Mouse (Mus musculus): ENCODE measurements around the gene Nckap5. TPM values are rescaled to one million over a fixed set of nuclear protein-coding genes. Genes with fewer than 3 reads are reported as not detected.

The Nckap5 gene
- polyA plus RNA-seq, 1 experiment from 2014 or later, result 3.2 TPM

GRCm38 (mm10) chr1:126700978-126701320 lies 129.7 kb downstream of the Nckap5 start:
- no peaks in the 10 kb centered on the region for H3K27me3 ChIP-seq (ENCODE audit: control insufficient read depth, insufficient read depth, low read length)
- no peak overlapping the region for H3K4me3 ChIP-seq (ENCODE audit: low read depth, low read length)
- H3K4me1 ChIP-seq (ENCODE audit: control insufficient read depth, insufficient read depth, low read length), result no peaks in the 10 kb centered on the region
- ATAC-seq (replicated peaks; ENCODE audit: insufficient number of reproducible peaks, low FRiP score, low TSS enrichment), result no peak
- WGBS (ENCODE audit: insufficient replicate concordance), result 86% methylated on average over 4 of the region's 4 CpGs
- H3K27ac ChIP-seq (ENCODE audit: low read depth, low read length), result no peak overlapping the region
- no peak overlapping the region for H3K4me2 ChIP-seq
- H3K36me3 ChIP-seq (ENCODE audit: control insufficient read depth, insufficient read depth, low read length), result no peaks in the 10 kb centered on the region
- H3K9ac ChIP-seq (ENCODE audit: low read depth, low read length), result no peak overlapping the region
- H3K9me3 ChIP-seq (replicated peaks; ENCODE audit: control insufficient read depth, low read length), result no peaks in the 10 kb centered on the region

- WGBS (ENCODE audit: insufficient replicate concordance), result 73% methylated on average over 8 of the region's 8 CpGs
- no peaks in the 10 kb centered on the region for H3K9me3 ChIP-seq (replicated peaks; ENCODE audit: control insufficient read depth, low read length)
Observed at GRCm38 (mm10) chr1:126700063-126700977, 130.3 kb downstream of the Nckap5 start.

DNA sequence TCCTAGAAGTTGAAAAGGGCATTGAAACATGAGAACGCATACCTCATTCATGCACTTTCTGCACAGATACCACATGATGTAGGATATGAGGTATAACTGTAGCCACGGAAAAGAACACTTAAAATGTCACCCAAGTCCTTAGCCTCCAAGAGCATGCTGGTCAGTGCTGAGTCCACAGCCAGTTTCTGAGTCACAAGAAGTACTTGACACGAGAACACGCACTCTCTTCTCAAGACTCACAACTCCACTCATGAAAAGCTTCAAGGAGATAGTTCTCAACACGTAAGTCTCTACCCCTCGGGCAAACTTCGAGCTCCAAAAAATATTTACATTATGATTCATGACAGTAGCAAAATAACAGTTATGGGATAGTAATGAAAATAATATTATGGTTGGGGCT lies 137.0 kb downstream of the Nckap5 start:
- no peak for ATAC-seq (replicated peaks; ENCODE audit: insufficient number of reproducible peaks, low FRiP score, low TSS enrichment)
- Histone ChIP-seq H3K4me3 (ENCODE audit: low read depth, low read length) (no peak overlapping the region), H3K27me3 (ENCODE audit: control insufficient read depth, insufficient read depth, low read length) (no peaks in the 10 kb centered on the region), H3K9me3 (replicated peaks; ENCODE audit: control insufficient read depth, low read length) (no peaks in the 10 kb centered on the region), H3K4me1 (ENCODE audit: control insufficient read depth, insufficient read depth, low read length) (no peaks in the 10 kb centered on the region), H3K36me3 (ENCODE audit: control insufficient read depth, insufficient read depth, low read length) (no peaks in the 10 kb centered on the region), H3K4me2 (no peak overlapping the region), H3K9ac (ENCODE audit: low read depth, low read length) (no peak overlapping the region), H3K27ac (ENCODE audit: low read depth, low read length) (no peak overlapping the region)
- 88% methylated on average over 7 of the region's 7 CpGs for WGBS (ENCODE audit: insufficient replicate concordance)

More at GRCm38 (mm10) chr1:126700063-126700977, 130.3 kb downstream of the Nckap5 start:
- no peaks in the 10 kb centered on the region for H3K4me1 ChIP-seq (ENCODE audit: control insufficient read depth, insufficient read depth, low read length)
- H3K36me3 ChIP-seq (ENCODE audit: control insufficient read depth, insufficient read depth, low read length), result no peaks in the 10 kb centered on the region
- H3K27me3 ChIP-seq (ENCODE audit: control insufficient read depth, insufficient read depth, low read length), result no peaks in the 10 kb centered on the region
- H3K9ac ChIP-seq (ENCODE audit: low read depth, low read length), result no peak overlapping the region
- H3K4me2 ChIP-seq, result no peak overlapping the region
- H3K4me3 ChIP-seq (ENCODE audit: low read depth, low read length), result no peak overlapping the region
- ATAC-seq (replicated peaks; ENCODE audit: insufficient number of reproducible peaks, low FRiP score, low TSS enrichment), result no peak
- no peak overlapping the region for H3K27ac ChIP-seq (ENCODE audit: low read depth, low read length)

GRCm38 (mm10) chr1:126688593-126688992 lies 142.0 kb downstream of the Nckap5 start:
- Histone ChIP-seq H3K4me3 (ENCODE audit: low read depth, low read length) (no peak overlapping the region), H3K27ac (ENCODE audit: low read depth, low read length) (no peak overlapping the region), H3K4me1 (ENCODE audit: control insufficient read depth, insufficient read depth, low read length) (peaks cover 5% of the 10 kb centered on the region; the same call in 1 of the 2 replicates), H3K9ac (ENCODE audit: low read depth, low read length) (no peak overlapping the region), H3K4me2 (no peak overlapping the region), H3K9me3 (replicated peaks; ENCODE audit: control insufficient read depth, low read length) (no peaks in the 10 kb centered on the region), H3K27me3 (ENCODE audit: control insufficient read depth, insufficient read depth, low read length) (no peaks in the 10 kb centered on the region), H3K36me3 (ENCODE audit: control insufficient read depth, insufficient read depth, low read length) (no peaks in the 10 kb centered on the region)
- WGBS (ENCODE audit: insufficient replicate concordance), result 63% methylated on average over 5 of the region's 5 CpGs
- no peak for ATAC-seq (replicated peaks; ENCODE audit: insufficient number of reproducible peaks, low FRiP score, low TSS enrichment)

- ATAC-seq (replicated peaks; ENCODE audit: insufficient number of reproducible peaks, low FRiP score, low TSS enrichment), result no peak
- H3K27ac ChIP-seq (ENCODE audit: low read depth, low read length), result no peak overlapping the region
- whole genome bisulfite sequencing (ENCODE audit: insufficient replicate concordance), result 71% methylated on average over 2 of the region's 2 CpGs
- no peak overlapping the region for H3K4me2 ChIP-seq
- H3K9ac ChIP-seq (ENCODE audit: low read depth, low read length), result no peak overlapping the region
- no peak overlapping the region for H3K4me3 ChIP-seq (ENCODE audit: low read depth, low read length)
- no peaks in the 10 kb centered on the region for H3K36me3 ChIP-seq (ENCODE audit: control insufficient read depth, insufficient read depth, low read length)
- peaks cover 9% of the 10 kb centered on the region; the same call in 1 of the 2 replicates for H3K4me1 ChIP-seq (ENCODE audit: control insufficient read depth, insufficient read depth, low read length)
- no peaks in the 10 kb centered on the region for H3K9me3 ChIP-seq (replicated peaks; ENCODE audit: control insufficient read depth, low read length)
- H3K27me3 ChIP-seq (ENCODE audit: control insufficient read depth, insufficient read depth, low read length), result no peaks in the 10 kb centered on the region
Observed at GRCm38 (mm10) chr1:126686678-126687077, 143.9 kb downstream of the Nckap5 start.

DNA sequence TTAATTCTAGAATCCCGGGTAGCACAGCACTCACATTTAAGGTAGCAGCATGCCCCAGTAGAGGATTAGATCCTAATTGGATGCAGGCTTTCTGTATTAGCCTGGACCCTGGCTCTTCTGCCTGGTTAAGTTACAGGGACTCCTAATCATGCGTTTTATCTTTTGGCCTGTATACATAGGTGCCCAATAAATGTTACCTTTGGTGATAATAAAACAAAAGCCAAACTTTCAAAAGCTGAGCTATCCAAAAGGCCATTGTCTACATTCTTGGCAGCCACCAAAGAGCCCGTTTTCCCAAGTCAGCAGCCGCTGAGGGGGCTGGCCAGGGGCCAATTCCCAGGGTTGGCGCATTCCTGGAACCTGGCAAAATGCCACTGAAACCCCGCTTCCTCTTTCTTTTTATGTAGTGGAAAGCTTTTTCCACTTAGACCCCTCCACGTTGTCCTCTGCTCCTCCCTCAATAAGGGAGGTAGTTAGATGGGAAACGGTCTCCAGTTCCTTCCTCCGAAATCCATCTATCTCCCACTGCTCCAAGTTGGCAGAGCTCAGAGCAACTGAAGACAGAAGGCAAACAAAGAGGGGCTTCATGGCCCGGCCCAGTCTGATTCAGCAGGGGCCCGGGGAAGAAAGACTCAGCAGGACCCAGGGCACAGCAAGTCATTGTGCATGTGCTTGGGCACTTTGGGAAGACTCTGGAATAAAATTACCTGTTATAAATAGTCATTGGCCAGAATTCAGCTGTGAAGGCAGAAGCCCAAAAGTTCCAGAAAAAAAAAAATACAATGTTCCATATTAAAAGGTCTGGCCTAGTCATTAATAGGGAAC lies 146.8 kb downstream of the Nckap5 start:
- WGBS (ENCODE audit: insufficient replicate concordance), result 34% methylated on average over 11 of the region's 11 CpGs
- H3K4me3 ChIP-seq (ENCODE audit: low read depth, low read length), result no peak overlapping the region
- no peaks in the 10 kb centered on the region for H3K36me3 ChIP-seq (ENCODE audit: control insufficient read depth, insufficient read depth, low read length)
- no peaks in the 10 kb centered on the region for H3K9me3 ChIP-seq (replicated peaks; ENCODE audit: control insufficient read depth, low read length)
- H3K9ac ChIP-seq (ENCODE audit: low read depth, low read length), result no peak overlapping the region
- no peak overlapping the region for H3K27ac ChIP-seq (ENCODE audit: low read depth, low read length)
- 0 out of 2 replicates have a peak overlapping the region, but pooled peaks have one; percentile 14 for H3K4me2 ChIP-seq
- H3K27me3 ChIP-seq (ENCODE audit: control insufficient read depth, insufficient read depth, low read length), result no peaks in the 10 kb centered on the region
- peak; percentile 58; the same call in 1 of the 2 replicates for ATAC-seq (replicated peaks; ENCODE audit: insufficient number of reproducible peaks, low FRiP score, low TSS enrichment)
- peaks cover 15% of the 10 kb centered on the region for H3K4me1 ChIP-seq (ENCODE audit: control insufficient read depth, insufficient read depth, low read length)

DNA sequence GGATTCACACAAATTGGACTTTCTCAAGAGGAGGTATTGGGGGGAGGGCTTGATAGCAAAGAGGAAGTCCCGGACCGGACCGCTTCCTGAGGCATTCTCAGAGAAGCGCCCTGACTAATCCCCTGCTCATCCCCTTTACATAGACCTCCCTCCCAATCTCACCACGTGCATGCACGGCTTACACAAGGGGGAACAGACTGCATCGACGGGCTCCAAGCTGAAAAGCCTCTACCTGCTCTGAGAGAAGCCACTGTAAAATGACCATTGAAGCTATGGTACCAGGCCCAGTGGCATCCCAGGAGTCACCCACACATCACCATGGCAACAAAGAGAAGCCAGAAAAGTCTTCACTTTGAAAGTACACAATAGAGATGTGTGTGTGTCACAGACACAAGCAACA lies 148.8 kb downstream of the Nckap5 start:
- no peak overlapping the region for H3K27ac ChIP-seq (ENCODE audit: low read depth, low read length)
- no peaks in the 10 kb centered on the region for H3K27me3 ChIP-seq (ENCODE audit: control insufficient read depth, insufficient read depth, low read length)
- no peak for ATAC-seq (replicated peaks; ENCODE audit: insufficient number of reproducible peaks, low FRiP score, low TSS enrichment)
- H3K4me3 ChIP-seq (ENCODE audit: low read depth, low read length), result no peak overlapping the region
- H3K4me1 ChIP-seq (ENCODE audit: control insufficient read depth, insufficient read depth, low read length), result peaks cover 15% of the 10 kb centered on the region
- no peaks in the 10 kb centered on the region for H3K36me3 ChIP-seq (ENCODE audit: control insufficient read depth, insufficient read depth, low read length)
- no peak overlapping the region for H3K4me2 ChIP-seq
- no peaks in the 10 kb centered on the region for H3K9me3 ChIP-seq (replicated peaks; ENCODE audit: control insufficient read depth, low read length)
- WGBS (ENCODE audit: insufficient replicate concordance), result 27% methylated on average over 8 of the region's 8 CpGs
- H3K9ac ChIP-seq (ENCODE audit: low read depth, low read length), result no peak overlapping the region

DNA sequence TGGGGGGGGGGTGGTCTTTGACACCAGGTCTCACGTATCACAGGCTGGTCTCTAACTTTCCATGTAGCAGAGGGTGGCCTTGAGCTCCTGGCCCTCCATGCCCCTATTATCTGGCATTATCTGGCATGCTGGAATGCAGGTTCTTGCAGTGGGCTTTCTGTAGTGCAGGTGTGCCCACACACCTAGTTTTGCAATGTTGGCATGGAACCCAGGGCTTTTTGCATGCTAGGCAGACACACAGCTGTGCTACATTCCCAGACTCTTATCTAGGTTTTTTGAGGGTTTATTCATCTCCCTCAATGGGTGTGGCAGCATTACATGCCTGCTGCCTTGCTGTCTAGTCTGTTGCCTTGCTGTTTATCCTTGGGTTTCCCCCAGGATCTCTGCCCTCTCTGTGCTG lies 151.3 kb downstream of the Nckap5 start:
- Histone ChIP-seq H3K9ac (ENCODE audit: low read depth, low read length) (no peak overlapping the region), H3K4me3 (ENCODE audit: low read depth, low read length) (no peak overlapping the region)

More for the DNA sequence above, 151.3 kb downstream of the Nckap5 start:
- Histone ChIP-seq H3K27ac (ENCODE audit: low read depth, low read length) (no peak overlapping the region), H3K27me3 (ENCODE audit: control insufficient read depth, insufficient read depth, low read length) (no peaks in the 10 kb centered on the region), H3K36me3 (ENCODE audit: control insufficient read depth, insufficient read depth, low read length) (no peaks in the 10 kb centered on the region), H3K9me3 (replicated peaks; ENCODE audit: control insufficient read depth, low read length) (no peaks in the 10 kb centered on the region), H3K4me2 (no peak overlapping the region), H3K4me1 (ENCODE audit: control insufficient read depth, insufficient read depth, low read length) (peaks cover 15% of the 10 kb centered on the region)
- 71% methylated on average over 1 of the region's 1 CpGs for WGBS (ENCODE audit: insufficient replicate concordance)
- ATAC-seq (replicated peaks; ENCODE audit: insufficient number of reproducible peaks, low FRiP score, low TSS enrichment), result no peak
